Mouse (Mus musculus) A20 (cell line): ENCODE measurements around the gene Efcc1.
"Not testable (repeated sequence)": the region's sequence is repeated elsewhere in the genome, so short reads cannot be mapped to it uniquely, and the experiment has no call there.

ENCODE experiments used
- DNase-seq: peaks from one replicate; pipeline ENCODE4 v3.0.0-alpha.2; 2011; ENCODE audit warnings: low read depth, low spot score

Gene Efcc1

DNA sequence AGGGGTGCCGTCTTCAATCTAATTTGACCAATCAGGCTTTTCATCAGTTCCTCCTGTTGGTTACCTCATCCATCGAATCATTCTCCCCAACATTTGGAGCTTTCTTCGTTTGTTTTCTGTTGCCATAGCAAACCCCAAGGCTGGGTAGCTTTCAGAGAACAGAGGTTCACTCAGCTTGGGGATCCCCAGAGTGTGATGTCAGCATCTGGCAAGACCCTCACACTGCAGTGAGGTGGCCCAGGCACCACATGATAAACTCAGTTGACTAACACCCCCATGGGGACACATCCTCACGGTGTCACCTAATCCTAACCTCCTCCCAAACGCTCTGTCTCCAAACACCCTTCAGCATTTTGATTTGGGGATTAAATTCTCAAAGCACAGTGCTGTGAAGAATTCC is 12.6 kb downstream of the Efcc1 start:
- no peak for DNase-seq

- no peak for DNase-seq
Measured at GRCm38 (mm10) chr6:87744632-87745031, 14.0 kb downstream of the Efcc1 start.

DNA sequence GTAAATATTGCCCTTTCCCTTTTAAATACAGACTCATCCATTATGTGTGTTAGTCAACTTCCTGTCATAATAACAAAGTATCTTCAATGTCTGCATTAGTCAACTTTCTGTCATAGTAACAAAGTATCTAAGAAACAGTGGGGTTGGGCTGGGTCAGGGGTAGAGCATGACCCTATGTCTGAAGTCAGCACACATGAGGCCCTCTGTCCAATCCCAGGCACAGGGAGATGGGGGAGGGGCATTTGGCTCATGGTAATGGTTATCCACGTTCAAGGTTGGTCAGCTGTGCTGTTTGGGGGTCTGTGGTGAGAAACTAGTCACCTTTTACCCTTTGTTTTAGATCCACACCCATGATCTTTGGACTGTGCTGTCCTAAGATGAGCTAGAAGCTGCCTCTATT is 14.6 kb downstream of the Efcc1 start:
- no peak for DNase-seq

DNA sequence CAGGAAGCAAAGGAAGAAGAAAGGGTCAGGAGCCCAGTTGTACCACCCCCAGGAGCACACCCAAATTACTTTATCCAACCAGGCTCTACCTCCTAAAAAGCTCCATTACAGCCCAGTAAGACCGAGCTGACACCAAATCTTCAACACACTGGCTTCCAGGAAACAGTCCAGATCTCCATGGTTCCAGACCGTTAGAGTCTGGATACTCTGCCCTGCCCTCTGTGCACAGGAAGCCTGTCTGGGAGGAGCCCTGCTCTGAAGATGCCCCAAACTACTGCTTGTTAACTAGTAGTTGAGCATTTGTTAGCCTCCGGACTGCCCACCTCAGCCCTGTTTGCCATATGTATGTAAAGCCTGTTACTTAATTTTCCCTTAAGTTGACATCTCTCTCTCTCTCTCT is 15.4 kb downstream of the Efcc1 start:
- no peak for DNase-seq

DNA sequence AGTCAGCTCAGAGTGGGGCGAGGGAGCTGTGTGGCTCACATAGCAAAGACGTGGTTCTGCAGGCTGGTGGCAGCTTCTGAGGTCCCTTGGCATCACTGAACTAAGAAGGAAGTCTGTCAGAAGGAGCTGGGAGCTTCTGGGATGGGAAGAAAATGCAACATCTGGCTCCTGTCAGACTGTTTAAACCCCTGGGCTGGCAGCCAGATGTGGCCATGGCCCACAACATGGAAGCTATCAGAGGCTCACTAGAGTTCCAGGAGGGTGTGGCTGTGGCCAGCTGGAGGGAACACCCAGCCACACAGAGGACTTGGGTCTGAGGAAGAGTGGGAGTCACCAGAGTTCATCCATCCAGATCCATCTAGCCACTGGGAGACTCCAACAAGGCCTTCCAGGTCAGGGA is 16.2 kb downstream of the Efcc1 start:
- no peak for DNase-seq

- peak; percentile 24 for DNase-seq
Measured at GRCm38 (mm10) chr6:87748078-87748477, 17.4 kb downstream of the Efcc1 start.

- DNase-seq = peak; percentile 32
Measured at GRCm38 (mm10) chr6:87748531-87748930, 17.9 kb downstream of the Efcc1 start.

DNA sequence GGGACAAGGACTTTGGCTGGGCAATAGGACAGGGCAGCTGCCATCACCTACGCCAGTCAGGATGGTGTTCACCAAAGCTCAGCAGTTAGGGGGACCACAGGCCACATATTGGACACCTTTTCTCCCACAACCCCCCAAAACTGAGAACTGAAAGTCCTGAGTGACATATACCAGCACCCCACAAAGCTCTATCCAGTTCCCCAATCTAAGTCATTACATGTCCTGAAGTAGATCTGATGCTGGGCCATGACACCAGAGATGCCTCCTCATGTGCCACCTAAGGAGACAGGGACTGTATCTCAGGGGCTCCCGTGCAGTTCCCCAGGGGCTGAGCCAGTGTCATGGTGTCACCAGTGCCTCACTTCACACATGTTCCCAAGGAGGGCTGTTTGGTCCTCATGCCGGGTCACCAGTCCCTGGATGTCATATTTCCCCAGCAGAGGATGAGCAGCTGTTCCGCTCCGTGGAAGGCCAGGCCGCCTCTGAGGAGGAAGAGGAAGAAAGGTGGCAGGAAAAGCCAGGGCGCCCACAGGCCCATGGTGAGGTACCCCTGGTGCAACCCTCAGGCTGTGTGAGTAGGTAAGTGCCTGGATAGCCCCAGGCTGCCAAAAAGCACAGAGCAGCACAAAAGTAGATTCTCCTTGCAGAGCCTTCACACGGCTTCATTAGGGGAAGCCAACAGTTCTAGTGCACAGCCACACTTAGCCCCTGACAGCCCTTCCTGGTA is 19.7 kb downstream of the Efcc1 start:
- peak; percentile 66 for DNase-seq

- DNase-seq = no peak
Measured at GRCm38 (mm10) chr6:87751574-87751973, 20.9 kb downstream of the Efcc1 start.

DNA sequence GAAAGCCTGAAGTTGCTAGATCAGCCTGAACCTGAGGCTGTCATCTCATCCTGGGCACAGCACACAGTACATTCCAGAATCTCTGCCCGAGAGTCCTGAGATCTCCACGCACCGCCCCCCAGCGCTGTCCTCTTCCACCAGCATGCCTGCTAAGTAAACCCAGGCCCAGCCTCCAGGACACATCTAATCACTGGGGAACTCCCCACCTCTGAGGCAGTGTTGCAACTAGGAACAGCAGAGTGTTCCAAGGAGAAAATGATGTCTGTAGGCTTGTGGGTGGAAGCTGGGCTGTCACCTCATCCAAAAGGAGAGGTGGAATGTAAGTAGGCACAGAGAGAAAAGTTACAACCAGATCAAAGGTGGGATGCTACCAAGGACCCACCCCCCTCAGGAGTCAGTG is 24.5 kb downstream of the Efcc1 start:
- DNase-seq = no peak

GRCm38 (mm10) chr6:87756896-87757295 is 26.2 kb downstream of the Efcc1 start:
- no peak for DNase-seq

DNA sequence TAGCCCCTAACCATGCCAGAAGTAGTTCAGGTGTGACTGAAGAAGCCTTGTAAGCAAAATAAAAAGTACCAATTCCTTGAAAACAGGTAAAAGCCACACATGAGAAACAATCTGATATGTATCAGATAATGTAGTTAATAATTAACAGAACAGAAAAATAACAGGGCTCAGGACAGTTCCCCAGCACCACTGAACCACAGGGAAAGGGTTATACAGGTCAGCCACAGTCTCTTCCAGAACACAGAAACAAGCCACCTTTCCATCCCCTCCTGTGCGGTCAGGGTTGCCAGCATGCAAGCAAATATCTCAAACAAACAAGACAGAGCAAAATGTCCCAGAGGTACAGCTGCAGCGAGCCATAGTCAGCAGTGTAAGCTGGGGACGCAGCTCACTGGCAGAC is 28.7 kb downstream of the Efcc1 start:
- no peak for DNase-seq

GRCm38 (mm10) chr6:87759850-87760249 is 29.2 kb downstream of the Efcc1 start:
- no peak for DNase-seq

GRCm38 (mm10) chr6:87762161-87762560 is 31.5 kb downstream of the Efcc1 start:
- DNase-seq = no peak

GRCm38 (mm10) chr6:87763376-87764280 is 33.0 kb downstream of the Efcc1 start:
- DNase-seq = peak; percentile 57

DNA sequence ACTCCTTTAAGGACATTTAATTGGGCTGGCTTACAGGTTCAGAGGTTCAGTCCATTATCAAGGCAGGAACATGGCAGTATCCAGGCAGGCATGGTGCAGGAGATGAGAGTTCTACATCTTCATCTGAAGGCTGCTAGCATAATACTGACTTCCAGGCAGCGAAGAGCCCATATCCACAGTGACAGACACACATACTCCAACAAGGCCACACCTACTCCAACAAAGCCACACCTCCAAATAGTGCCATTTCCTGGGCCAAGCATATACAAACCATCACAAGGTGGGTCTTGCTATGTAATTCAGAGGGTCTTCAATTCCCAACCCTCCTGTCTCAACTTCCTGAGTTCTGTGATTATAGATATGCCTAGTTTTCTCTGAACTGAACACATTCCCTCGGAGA is 33.6 kb downstream of the Efcc1 start:
- not testable (repeated sequence) for DNase-seq

DNA sequence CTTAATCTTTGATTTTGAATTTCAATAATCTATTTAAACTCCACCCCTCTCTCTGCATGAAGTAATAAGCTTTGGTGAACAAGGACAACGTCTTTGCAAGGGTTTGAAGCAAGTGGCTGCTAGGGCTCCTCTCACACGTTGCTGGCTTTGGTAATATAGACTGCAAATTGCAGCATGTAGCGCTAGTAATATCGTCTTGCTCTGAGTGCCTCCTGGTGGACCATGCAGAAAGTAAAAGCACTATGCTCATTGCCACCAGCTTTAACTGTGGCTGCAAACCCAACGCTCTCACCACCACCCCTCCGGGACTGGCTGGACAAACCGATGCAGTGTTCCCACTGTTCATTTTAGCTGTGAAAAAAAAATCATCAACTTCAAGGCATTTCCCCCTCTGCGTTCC is 40.0 kb downstream of the Efcc1 start:
- DNase-seq = peak; percentile 13

GRCm38 (mm10) chr6:87774466-87774865 is 43.8 kb downstream of the Efcc1 start:
- no peak for DNase-seq

- DNase-seq = no peak
Measured at GRCm38 (mm10) chr6:87774909-87775308, 44.2 kb downstream of the Efcc1 start.

GRCm38 (mm10) chr6:87775588-87776245 is 45.0 kb downstream of the Efcc1 start:
- no peak for DNase-seq

GRCm38 (mm10) chr6:87776663-87777062 is 46.0 kb downstream of the Efcc1 start:
- no peak for DNase-seq

DNA sequence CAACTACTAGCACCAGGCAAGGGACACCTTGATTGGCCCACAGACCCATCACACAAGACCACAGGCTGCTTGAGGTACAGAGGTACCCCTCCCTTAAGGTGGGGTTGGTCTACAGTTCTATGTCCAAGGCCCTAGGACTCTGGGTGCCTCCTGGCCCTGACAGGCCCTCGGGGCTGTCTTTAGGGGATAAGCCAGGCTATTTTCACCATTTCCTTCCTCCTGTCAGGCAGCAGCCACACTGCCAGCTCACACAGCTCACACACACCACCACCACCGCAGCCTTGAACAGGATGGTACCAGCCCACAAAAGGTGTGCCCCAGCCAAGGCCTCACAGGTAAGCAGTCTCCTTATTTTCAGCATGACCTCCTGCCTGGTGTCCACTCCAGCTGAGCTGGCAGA is 47.2 kb downstream of the Efcc1 start, which contains the start of gene Gp9:
Gene Gp9 (plus strand): TSS at position 231 of the 400 bp plus-strand sequence.
- DNase-seq = no peak
